ENCODE assay signal across 8 mouse cellular contexts in the genomic region with DNA sequence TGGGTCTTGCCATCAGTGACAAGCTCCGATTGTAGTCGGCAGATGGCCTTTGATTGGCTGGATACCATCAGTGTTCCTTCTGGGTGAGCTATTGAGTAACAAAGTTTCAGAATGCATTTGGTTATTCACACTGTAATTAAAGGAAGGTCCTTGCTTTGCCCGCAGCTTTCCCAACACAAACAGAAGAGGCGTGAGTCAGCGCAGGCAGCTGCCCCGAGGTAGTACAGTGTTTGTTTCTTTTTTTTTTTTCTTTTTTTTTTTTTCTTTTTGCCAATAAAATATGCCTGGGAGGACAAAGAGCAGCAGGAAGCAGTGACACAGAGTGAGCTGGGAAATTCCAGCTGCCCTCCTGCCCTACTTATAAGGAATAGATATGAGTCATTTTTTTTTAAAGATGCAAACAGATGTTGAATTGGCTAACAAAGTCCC.
A peak's percentile ranks its signal among the peaks of the same experiment; 100 is the strongest.
DNase-seq lines count a peak whose midpoint lies in the region; TF ChIP-seq lines count a peak whose summit lies in the region.

No protein-coding gene starts in this region.

- no peak for TF ChIP-seq POLR2A in lung, adult 2 months (IDR thresholded peaks at IDR 0.05; ENCODE audit: borderline replicate concordance, extremely low read depth, low read depth, low read length)

- intact Hi-C loops in heart, postnatal 36 days (cut with DNase I): loop anchor here (5.0 kb wide), 3 partner anchors 54 to 166 kb away; a partner anchor contains a TSS

- 21% methylated on average over 6 of the region's 6 CpGs for WGBS in lung, adult 2 months

- peaks cover 4% of the 10 kb centered on the region; the same call in 1 of the 2 replicates for H3K4me1 ChIP-seq in lung, adult 2 months (ENCODE audit: control insufficient read depth, insufficient read depth, low read length)

- TF ChIP-seq CTCF in lung, adult 2 months (IDR thresholded peaks at IDR 0.05; ENCODE audit: insufficient read depth, low read length): no peak

- no peak overlapping the region for H3K4me3 ChIP-seq in lung, adult 2 months (replicated peaks; ENCODE audit: extremely low read depth, low read depth, low read length)

- peak; percentile 46 for DNase-seq in layer of hippocampus, adult 11-12 months (ENCODE audit: low spot score)
- DNase-seq in layer of hippocampus, postnatal 25 days (ENCODE audit: extremely low spot score in 1 of 2, low spot score in 1 of 2): no peak
- peak; percentile 86 for DNase-seq in adrenal gland, adult 2 months
- peak; percentile 17 to 24 for DNase-seq in heart, postnatal 36 days
- peak; percentile 7 for DNase-seq in lung, adult 2 months
- DNase-seq in testis, postnatal 14 days (ENCODE audit: low spot score): peak; percentile 76
- DNase-seq in thymus, postnatal 10 days (ENCODE audit: low spot score in 2 of 2): no peak
- no peak for DNase-seq in spleen, postnatal 4 days (ENCODE audit: low spot score in 2 of 2)

Comparison
In these comparisons a context has a peak if more than half of its experiments do, and no peak if none do; other contexts are left out.
1. DNase-seq: peak in layer of hippocampus, adult 11-12 months (single experiment), adrenal gland, adult 2 months (single experiment), heart, postnatal 36 days (2 of 2), lung, adult 2 months (single experiment) and testis, postnatal 14 days (single experiment); none in layer of hippocampus, postnatal 25 days (0 of 2), thymus, postnatal 10 days (0 of 2) and spleen, postnatal 4 days (0 of 2).